Mouse (Mus musculus) MEL (cell line): ENCODE results near the gene 4922502D21Rik.

ENCODE experiments used
- CHD1 ChIP-seq: IDR thresholded peaks from 2 replicates; pipeline ENCODE4 v1.6.1; 2012; ENCODE audit warnings: low read depth, mild to moderate bottlenecking, inconsistent platforms, low read length, improper control_type of control experiment
- CHD2 ChIP-seq: IDR thresholded peaks from 2 replicates; pipeline ENCODE4 v1.6.1; 2011; ENCODE audit warnings: low read length, improper control_type of control experiment
- CTCF ChIP-seq, 3 experiments: IDR thresholded peaks in 2 of 3; conservative IDR thresholded peaks in 1 of 3; 2 replicates each; pipeline ENCODE4 v1.5.1; 2011 to 2012; ENCODE audit warnings: low read length in 3 of 3, low read depth in 2 of 3, mild to moderate bottlenecking in 2 of 3, improper control_type of control experiment in 1 of 3, inconsistent platforms in 1 of 3, mixed read lengths in 1 of 3, moderate library complexity in 1 of 3; ENCODE audit not compliant: control insufficient read depth in 1 of 3, insufficient read depth in 1 of 3, poor library complexity in 1 of 3, severe bottlenecking in 1 of 3
- GATA1 ChIP-seq: IDR thresholded peaks from 2 replicates; pipeline ENCODE4 v1.6.1; 2011; ENCODE audit warnings: low read depth, low read length, improper control_type of control experiment
- MAX ChIP-seq: IDR thresholded peaks from 2 replicates; pipeline ENCODE4 v1.6.1; 2011; ENCODE audit warnings: low read length, improper control_type of control experiment
- POLR2A ChIP-seq, 2 experiments: IDR thresholded peaks; 2 replicates each; pipeline ENCODE4 v1.6.1; 2011 to 2012; ENCODE audit warnings: low read length in 2 of 2, mild to moderate bottlenecking in 2 of 2, control low read depth in 1 of 2, improper control_type of control experiment in 1 of 2, low read depth in 1 of 2, moderate library complexity in 1 of 2; ENCODE audit not compliant: control insufficient read depth in 1 of 2, insufficient read depth in 1 of 2, poor library complexity in 1 of 2
- POLR2AphosphoS2 ChIP-seq: IDR thresholded peaks from 2 replicates; pipeline ENCODE4 v1.6.1; 2011; ENCODE audit warnings: low read length, improper control_type of control experiment
- POLR2AphosphoS5 ChIP-seq: IDR thresholded peaks from 2 replicates; pipeline ENCODE4 v1.6.1; 2012; ENCODE audit warnings: low read depth, borderline replicate concordance, mild to moderate bottlenecking, inconsistent platforms, low read length, moderate library complexity, mixed read lengths
- RAD21 ChIP-seq: IDR thresholded peaks from 2 replicates; pipeline ENCODE4 v1.6.1; 2011; ENCODE audit warnings: mild to moderate bottlenecking, low read depth, low read length, improper control_type of control experiment
- TAL1 ChIP-seq: IDR thresholded peaks from 2 replicates; pipeline ENCODE4 v1.6.1; 2012; ENCODE audit warnings: mild to moderate bottlenecking, inconsistent platforms, low read length, moderate library complexity, mixed read lengths
- TCF12 ChIP-seq: IDR thresholded peaks from 2 replicates; pipeline ENCODE4 v1.6.1; 2014; ENCODE audit warnings: low read depth, mild to moderate bottlenecking, inconsistent platforms, low read length, improper control_type of control experiment, moderate library complexity
- UBTF ChIP-seq: IDR thresholded peaks from 2 replicates; pipeline ENCODE4 v1.6.1; 2012; ENCODE audit warnings: low read depth, mild to moderate bottlenecking, inconsistent platforms, low read length, improper control_type of control experiment, moderate library complexity, borderline replicate concordance; ENCODE audit not compliant: insufficient read depth
- USF1 ChIP-seq: IDR thresholded peaks from 2 replicates; pipeline ENCODE4 v1.6.1; 2014; ENCODE audit warnings: low read depth, mild to moderate bottlenecking, inconsistent platforms, low read length, improper control_type of control experiment, moderate library complexity
- ZKSCAN1 ChIP-seq: IDR thresholded peaks from 2 replicates; pipeline ENCODE4 v1.6.1; 2012; ENCODE audit warnings: low read depth, mild to moderate bottlenecking, inconsistent platforms, low read length, improper control_type of control experiment, moderate library complexity

- TF ChIP-seq CHD1 = no peak
- no peak for TF ChIP-seq ZKSCAN1
- no peak for TF ChIP-seq UBTF
- TF ChIP-seq CTCF (IDR thresholded peaks at IDR 0.05 in 2 of 3, conservative IDR thresholded peaks at IDR 0.05 in 1 of 3; ENCODE audit: control insufficient read depth in 1 of 3, insufficient read depth in 1 of 3, low read depth in 2 of 3, low read length in 3 of 3, poor library complexity in 1 of 3, severe bottlenecking in 1 of 3) = no peak
- TF ChIP-seq MAX = no peak
- no peak for TF ChIP-seq USF1
- TF ChIP-seq TCF12 = no peak
- no peak for TF ChIP-seq POLR2A (IDR thresholded peaks at IDR 0.05; ENCODE audit: control insufficient read depth in 1 of 2, insufficient read depth in 1 of 2, low read depth in 1 of 2, low read length in 2 of 2, poor library complexity in 1 of 2)
- TF ChIP-seq GATA1 = peak; percentile 51
- no peak for TF ChIP-seq CHD2
- TF ChIP-seq TAL1 = no peak
- no peak for TF ChIP-seq POLR2AphosphoS5
- TF ChIP-seq RAD21 = no peak
- TF ChIP-seq POLR2AphosphoS2 = no peak
Observed at GRCm38 (mm10) chr6:129304180-129304579, 27.4 kb downstream of the 4922502D21Rik start.
